Mouse (Mus musculus): ENCODE results near the gene Hdlbp. TPM values are rescaled to one million over a fixed set of nuclear protein-coding genes. Genes with fewer than 3 reads are reported as not detected.
"Not testable (repeated sequence)": the region's sequence is repeated elsewhere in the genome, so short reads cannot be mapped to it uniquely, and the experiment has no call there.

The Hdlbp gene
- polyA plus RNA-seq, 1 experiment from 2014 or later = 131 TPM

- no peak overlapping the region for H3K4me3 ChIP-seq (ENCODE audit: low read depth, low read length)
- H3K4me1 ChIP-seq (ENCODE audit: insufficient read depth) = peaks cover 8% of the 10 kb centered on the region
- peaks cover 42% of the 10 kb centered on the region for H3K36me3 ChIP-seq (replicated peaks; ENCODE audit: insufficient read depth, low read length)
- no peak overlapping the region for H3K4me2 ChIP-seq (ENCODE audit: low read depth, low read length)
- no peaks in the 10 kb centered on the region for H3K9me3 ChIP-seq (ENCODE audit: low read length)
- H3K27me3 ChIP-seq (ENCODE audit: insufficient read depth, low read length) = no peaks in the 10 kb centered on the region
- DNase-seq (peak; percentile 33), ATAC-seq (no peak)
- 48% methylated on average over 10 of the region's 10 CpGs for WGBS (ENCODE audit: insufficient replicate concordance)
- TF ChIP-seq EP300 (IDR thresholded peaks at IDR 0.05; ENCODE audit: low read depth) (no peak), CTCF (IDR thresholded peaks at IDR 0.05; ENCODE audit: low read depth) (peak; percentile 61)
- no peak overlapping the region for H3K27ac ChIP-seq (ENCODE audit: low read depth)
- no peak overlapping the region for H3K9ac ChIP-seq (replicated peaks)
Observed at GRCm38 (mm10) chr1:93506944-93507676, 28.5 kb upstream of the Hdlbp start.

DNA sequence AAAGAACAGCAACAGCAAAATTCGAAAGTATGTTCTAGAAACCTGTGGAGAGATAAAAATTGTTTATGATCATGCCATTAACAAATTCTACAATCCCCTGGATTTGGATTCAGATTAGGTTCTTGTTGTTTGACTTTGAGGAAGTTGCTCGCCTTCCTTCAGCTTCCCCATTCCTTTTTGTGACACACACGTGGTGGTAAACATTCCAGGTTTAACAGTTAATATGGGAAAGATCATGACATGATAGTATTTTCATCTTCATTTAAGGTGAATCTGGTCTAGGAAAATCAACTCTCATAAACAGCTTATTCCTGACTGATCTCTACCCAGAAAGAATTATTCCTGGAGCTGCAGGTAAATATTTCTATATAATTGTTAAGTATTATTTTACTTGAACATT is 16.7 kb upstream of the Hdlbp start:
- Histone ChIP-seq H3K4me1 (ENCODE audit: insufficient read depth) (no peaks in the 10 kb centered on the region), H3K4me3 (ENCODE audit: low read depth, low read length) (no peak overlapping the region), H3K27ac (ENCODE audit: low read depth) (no peak overlapping the region), H3K9ac (replicated peaks) (no peak overlapping the region), H3K36me3 (replicated peaks; ENCODE audit: insufficient read depth, low read length) (peaks cover 36% of the 10 kb centered on the region), H3K27me3 (ENCODE audit: insufficient read depth, low read length) (no peaks in the 10 kb centered on the region), H3K9me3 (ENCODE audit: low read length) (no peaks in the 10 kb centered on the region), H3K4me2 (ENCODE audit: low read depth, low read length) (no peak overlapping the region)
- TF ChIP-seq CTCF (IDR thresholded peaks at IDR 0.05; ENCODE audit: low read depth) (no peak), EP300 (IDR thresholded peaks at IDR 0.05; ENCODE audit: low read depth) (no peak)
- 60% methylated on average over 3 of the region's 3 CpGs for WGBS (ENCODE audit: insufficient replicate concordance)
- DNase-seq = no peak
- ATAC-seq = no peak

- H3K27me3 ChIP-seq (ENCODE audit: insufficient read depth, low read length); ATAC-seq; DNase-seq; H3K27ac ChIP-seq (ENCODE audit: low read depth); H3K4me3 ChIP-seq (ENCODE audit: low read depth, low read length); H3K4me1 ChIP-seq (ENCODE audit: insufficient read depth); H3K36me3 ChIP-seq (replicated peaks; ENCODE audit: insufficient read depth, low read length); H3K9ac ChIP-seq (replicated peaks); H3K4me2 ChIP-seq (ENCODE audit: low read depth, low read length); H3K9me3 ChIP-seq (ENCODE audit: low read length): not testable (repeated sequence)
- 78% methylated on average over 2 of the region's 3 CpGs for WGBS (ENCODE audit: insufficient replicate concordance)
Observed at GRCm38 (mm10) chr1:93486302-93486701, 7.7 kb upstream of the Hdlbp start.

DNA sequence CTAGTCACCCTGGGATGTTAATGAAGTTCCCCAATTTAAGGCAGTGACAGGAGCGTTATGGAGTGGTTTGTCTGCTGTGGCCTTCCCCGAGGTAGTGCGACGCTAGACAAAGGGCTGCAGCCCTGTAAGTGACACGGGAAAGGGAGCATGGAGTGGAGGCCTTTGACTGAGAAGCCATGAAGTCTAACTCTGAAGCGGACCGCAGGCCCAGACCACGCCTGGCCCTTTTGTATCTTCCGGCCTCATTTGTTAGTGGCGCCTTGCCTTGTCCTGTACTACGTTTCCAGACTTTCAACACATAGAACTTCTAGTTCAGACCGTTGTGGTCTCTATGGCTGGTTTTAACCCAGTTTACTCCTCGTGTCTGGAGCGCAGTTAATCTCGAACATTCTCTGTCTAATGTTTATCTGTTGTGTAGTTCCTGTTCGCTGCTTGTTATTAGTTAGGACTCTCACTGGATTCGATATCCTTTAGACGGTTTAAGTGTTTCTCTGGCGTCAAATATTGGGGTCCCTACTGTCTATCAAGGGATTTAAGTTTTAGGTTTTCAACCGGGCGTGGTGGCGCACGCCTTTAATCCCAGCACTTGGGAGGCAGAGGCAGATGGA is 965 bp upstream of the Hdlbp start:
- WGBS (ENCODE audit: insufficient replicate concordance) = 3% methylated on average over 23 of the region's 23 CpGs
- H3K27ac ChIP-seq (ENCODE audit: low read depth) = peak overlapping the region; percentile 98
- no peaks in the 10 kb centered on the region for H3K27me3 ChIP-seq (ENCODE audit: insufficient read depth, low read length)
- H3K9me3 ChIP-seq (ENCODE audit: low read length) = no peaks in the 10 kb centered on the region
- DNase-seq (peak; percentile 58), ATAC-seq (no peak)
- H3K9ac ChIP-seq (replicated peaks) = peak overlapping the region; percentile 88
- TF ChIP-seq EP300 (IDR thresholded peaks at IDR 0.05; ENCODE audit: low read depth) (no peak), CTCF (IDR thresholded peaks at IDR 0.05; ENCODE audit: low read depth) (no peak)
- H3K36me3 ChIP-seq (replicated peaks; ENCODE audit: insufficient read depth, low read length) = 0 out of 2 replicates have a peak, but pooled peaks cover 2% of the 10 kb centered on the region
- H3K4me1 ChIP-seq (ENCODE audit: insufficient read depth) = peaks cover 11% of the 10 kb centered on the region
- peak overlapping the region; percentile 87 for H3K4me2 ChIP-seq (ENCODE audit: low read depth, low read length)
- peak overlapping the region; percentile 93 for H3K4me3 ChIP-seq (ENCODE audit: low read depth, low read length)

DNA sequence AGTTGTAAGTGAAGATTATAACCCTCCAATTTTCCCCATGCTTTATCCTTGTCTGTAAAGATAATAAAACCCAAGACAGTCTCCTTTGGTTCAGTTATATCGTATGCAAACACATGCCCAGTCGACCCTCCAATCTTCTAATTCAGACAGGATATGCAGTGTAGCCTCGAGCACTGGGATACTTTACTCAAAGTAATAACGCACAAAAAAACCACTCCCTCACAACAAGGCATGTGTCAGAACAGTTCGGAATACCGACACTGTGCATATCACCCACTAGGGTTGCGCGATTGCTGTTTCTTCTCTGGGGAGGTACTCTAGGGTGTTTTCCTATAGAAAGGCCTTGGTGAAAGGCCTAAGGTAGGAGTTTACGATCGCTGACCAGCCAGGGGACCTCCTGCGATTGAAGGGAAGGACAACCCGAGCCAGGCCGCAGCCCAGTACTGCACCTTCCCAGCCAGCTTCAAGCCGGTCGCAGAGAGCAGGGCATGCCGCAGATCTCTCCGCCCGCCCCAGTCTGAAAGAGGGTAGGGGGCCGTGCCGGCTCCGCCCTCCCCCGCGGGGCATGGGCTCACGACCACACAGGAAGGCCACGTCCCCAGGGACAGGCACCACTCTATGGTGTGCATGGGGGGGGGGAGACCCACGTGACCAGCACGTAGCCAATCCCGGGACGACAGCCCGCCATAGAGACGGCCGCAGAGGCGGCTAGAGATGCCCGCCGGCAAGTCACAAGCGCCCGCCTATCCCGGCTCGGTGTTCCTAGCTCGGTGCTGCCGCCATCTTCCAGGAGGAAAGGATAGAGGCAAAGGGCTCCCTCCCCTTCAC is 643 bp downstream of the Hdlbp start:
- no peaks in the 10 kb centered on the region for H3K9me3 ChIP-seq (ENCODE audit: low read length)
- under 1% methylated on average over 38 of the region's 41 CpGs for WGBS (ENCODE audit: insufficient replicate concordance)
- H3K27ac ChIP-seq (ENCODE audit: low read depth) = peak overlapping the region; percentile 98
- DNase-seq (peak; percentile 97), ATAC-seq (peak; percentile 85)
- no peaks in the 10 kb centered on the region for H3K27me3 ChIP-seq (ENCODE audit: insufficient read depth, low read length)
- TF ChIP-seq EP300 (IDR thresholded peaks at IDR 0.05; ENCODE audit: low read depth) (peak; percentile 43; the same call in 1 of the 2 replicates), CTCF (IDR thresholded peaks at IDR 0.05; ENCODE audit: low read depth) (peak; percentile 53)
- H3K9ac ChIP-seq (replicated peaks) = peak overlapping the region; percentile 88
- H3K36me3 ChIP-seq (replicated peaks; ENCODE audit: insufficient read depth, low read length) = 0 out of 2 replicates have a peak, but pooled peaks cover 2% of the 10 kb centered on the region
- peak overlapping the region; percentile 87 for H3K4me2 ChIP-seq (ENCODE audit: low read depth, low read length)
- peaks cover 11% of the 10 kb centered on the region for H3K4me1 ChIP-seq (ENCODE audit: insufficient read depth)
- H3K4me3 ChIP-seq (ENCODE audit: low read depth, low read length) = peak overlapping the region; percentile 93

- H3K4me3 ChIP-seq (ENCODE audit: low read depth, low read length) = no peak overlapping the region
- H3K4me2 ChIP-seq (ENCODE audit: low read depth, low read length) = no peak overlapping the region
- H3K27ac ChIP-seq (ENCODE audit: low read depth) = peak overlapping the region; percentile 7
- peaks cover 8% of the 10 kb centered on the region for H3K4me1 ChIP-seq (ENCODE audit: insufficient read depth)
- H3K9me3 ChIP-seq (ENCODE audit: low read length) = no peaks in the 10 kb centered on the region
- no peaks in the 10 kb centered on the region for H3K27me3 ChIP-seq (ENCODE audit: insufficient read depth, low read length)
- no peaks in the 10 kb centered on the region for H3K36me3 ChIP-seq (replicated peaks; ENCODE audit: insufficient read depth, low read length)
- TF ChIP-seq EP300 (IDR thresholded peaks at IDR 0.05; ENCODE audit: low read depth) = no peak
- TF ChIP-seq CTCF (IDR thresholded peaks at IDR 0.05; ENCODE audit: low read depth) = no peak
- 81% methylated on average over 3 of the region's 3 CpGs for WGBS (ENCODE audit: insufficient replicate concordance)
- H3K9ac ChIP-seq (replicated peaks) = no peak overlapping the region
- DNase-seq = no peak
- ATAC-seq = no peak
Observed at GRCm38 (mm10) chr1:93475694-93476093, 2.9 kb downstream of the Hdlbp start.
